In genomic region chr11:59094213-59094612, GRCm38 (mm10) we compare ENCODE assay signal across 11 mouse cellular contexts. TPM values are rescaled to one million over a fixed set of nuclear protein-coding genes. Genes with fewer than 3 reads are reported as not detected.
DNase-seq lines count a peak whose midpoint lies in the region; TF ChIP-seq lines count a peak whose summit lies in the region.
"Had no signal": no experiment of that assay in that cellular context is flagged by ENCODE, and none has a peak within 500 bp of the region (broad histone marks: within the 10 kb centered on the region; RNA-seq: fewer than 3 reads in every experiment).

No protein-coding gene starts in this region.

- no peak overlapping the region for H3K4me3 ChIP-seq in kidney, adult 2 months (ENCODE audit: insufficient read depth, low read depth, low read length)
- H3K4me3 ChIP-seq: neural tube, embryonic 13.5 days had no signal

- DNase-seq in kidney, adult 2 months = no peak
- no peak for DNase-seq in kidney, adult 18-20 months
- DNase-seq in CD4-positive helper T cell, adult 2 months (ENCODE audit: low read depth, low spot score) = peak; percentile 24
- peak; percentile 60 for DNase-seq in WW6 (ENCODE audit: low read depth, low spot score)
- DNase-seq in lung, postnatal 36 days = peak; percentile 15
- DNase-seq in left cerebral cortex, postnatal 4 days = no peak
- DNase-seq in left cerebral cortex, adult 9 months (ENCODE audit: low spot score in 2 of 2) = no peak
- DNase-seq in adrenal gland, adult 18-20 months (ENCODE audit: low spot score in 2 of 2) = no peak
- DNase-seq: adrenal gland, postnatal 10 days had no signal

- H3K4me1 ChIP-seq in kidney, adult 2 months (ENCODE audit: control insufficient read depth, insufficient read depth, low read length) = no peaks in the 10 kb centered on the region
- H3K4me1 ChIP-seq: neural tube, embryonic 13.5 days had no signal

- WGBS in kidney, adult 2 months = 65% methylated on average over 4 of the region's 4 CpGs

- H3K36me3 ChIP-seq in kidney, adult 2 months (ENCODE audit: control insufficient read depth, insufficient read depth, low read length) = no peaks in the 10 kb centered on the region
- H3K36me3 ChIP-seq: neural tube, embryonic 13.5 days had no signal

- TF ChIP-seq CTCF in kidney, adult 2 months (conservative IDR thresholded peaks at IDR 0.05; ENCODE audit: insufficient read depth, insufficient read length, low read depth, low read length) = peak; percentile 36; the same call in 1 of the 2 replicates

- H3K27me3 ChIP-seq in kidney, adult 2 months (replicated peaks; ENCODE audit: control insufficient read depth, insufficient read depth, low read length) = no peaks in the 10 kb centered on the region
- H3K27me3 ChIP-seq: neural tube, embryonic 13.5 days had no signal

- H3K27ac ChIP-seq in kidney, adult 2 months (ENCODE audit: insufficient read depth, low read depth, low read length) = no peak overlapping the region
- H3K27ac ChIP-seq: hindbrain, embryonic 14.5 days; neural tube, embryonic 13.5 days had no signal

- intact Hi-C loops in left cerebral cortex, postnatal 4 days (cut with DNase I) = no loop called here

- no peak for TF ChIP-seq POLR2A in kidney, adult 2 months (IDR thresholded peaks at IDR 0.05; ENCODE audit: low read depth, low read length)

RNA-seq across cellular contexts. Expression of gene Obscn, which starts 42.0 kb away (rescaled TPM):
- 0.15 and 6.2 TPM in 2 replicates for polyA plus RNA-seq in kidney, adult 2 months (2012; rRNA removed)
- total RNA-seq in left cerebral cortex, postnatal 4 days (2021) = 1 to 10 TPM; 4.4 to 4.7 TPM
- 1 to 10 TPM in 1 of 2 experiments, under 1 TPM in 1; 0.99 to 2.4 TPM for total RNA-seq in adrenal gland, adult 18-20 months (2021)

Comparison
In these comparisons a context has a peak if more than half of its experiments do, and no peak if none do; other contexts are left out.
1. DNase-seq: peak in CD4-positive helper T cell, adult 2 months (single experiment), WW6 (single experiment) and lung, postnatal 36 days (single experiment); none in kidney, adult 2 months (single experiment), kidney, adult 18-20 months (single experiment), left cerebral cortex, postnatal 4 days (single experiment), left cerebral cortex, adult 9 months (0 of 2) and adrenal gland, adult 18-20 months (0 of 2).